Mouse (Mus musculus): ENCODE measurements at regions not wholly inside any gene's neighbourhood (a gene's known extent, or its start where the extent isn't known, plus 50 kb on each side); places are given as distances from the start of the nearest gene placed in this dataset.

GRCm38 (mm10) chr14:100352961-100353452 lies 68.5 kb upstream of the Klf12 start:
- DNase-seq (ENCODE audit: low spot score) = peak; percentile 76

- DNase-seq (ENCODE audit: low spot score) = no peak
Observed at GRCm38 (mm10) chr14:100351004-100351403, 66.5 kb upstream of the Klf12 start.

GRCm38 (mm10) chr14:100350021-100350790 lies 65.7 kb upstream of the Klf12 start:
- no peak for DNase-seq (ENCODE audit: low spot score)

- DNase-seq (ENCODE audit: low spot score) = no peak
Observed at GRCm38 (mm10) chr14:100348336-100349164, 64.1 kb upstream of the Klf12 start.

- no peak for DNase-seq (ENCODE audit: low spot score)
Observed at GRCm38 (mm10) chr14:100336926-100337325, 52.4 kb upstream of the Klf12 start.
